Mouse (Mus musculus): ENCODE data around the gene Slc35c1. TPM values are rescaled to one million over a fixed set of nuclear protein-coding genes. Genes with fewer than 3 reads are reported as not detected.

The Slc35c1 gene
- 10 to 100 TPM; 22.7 to 23.7 TPM for total RNA-seq (2021)
- long read RNA-seq, experiment 1, transcript Slc35c1-201 (2 exons, 3,139 nt), result major isoform, 12 of 19 reads
- long read RNA-seq, experiment 1, partial matches to known transcripts, result 0 of 19 reads
- long read RNA-seq, experiment 1, other reads (novel, unspliced or antisense), result 4 of 19 reads
- long read RNA-seq, experiment 2, transcript Slc35c1-201 (2 exons, 3,139 nt), result major isoform, 8 of 19 reads
- long read RNA-seq, experiment 2, partial matches to known transcripts, result 0 of 19 reads
- long read RNA-seq, experiment 2, other reads (novel, unspliced or antisense), result 8 of 19 reads

DNA sequence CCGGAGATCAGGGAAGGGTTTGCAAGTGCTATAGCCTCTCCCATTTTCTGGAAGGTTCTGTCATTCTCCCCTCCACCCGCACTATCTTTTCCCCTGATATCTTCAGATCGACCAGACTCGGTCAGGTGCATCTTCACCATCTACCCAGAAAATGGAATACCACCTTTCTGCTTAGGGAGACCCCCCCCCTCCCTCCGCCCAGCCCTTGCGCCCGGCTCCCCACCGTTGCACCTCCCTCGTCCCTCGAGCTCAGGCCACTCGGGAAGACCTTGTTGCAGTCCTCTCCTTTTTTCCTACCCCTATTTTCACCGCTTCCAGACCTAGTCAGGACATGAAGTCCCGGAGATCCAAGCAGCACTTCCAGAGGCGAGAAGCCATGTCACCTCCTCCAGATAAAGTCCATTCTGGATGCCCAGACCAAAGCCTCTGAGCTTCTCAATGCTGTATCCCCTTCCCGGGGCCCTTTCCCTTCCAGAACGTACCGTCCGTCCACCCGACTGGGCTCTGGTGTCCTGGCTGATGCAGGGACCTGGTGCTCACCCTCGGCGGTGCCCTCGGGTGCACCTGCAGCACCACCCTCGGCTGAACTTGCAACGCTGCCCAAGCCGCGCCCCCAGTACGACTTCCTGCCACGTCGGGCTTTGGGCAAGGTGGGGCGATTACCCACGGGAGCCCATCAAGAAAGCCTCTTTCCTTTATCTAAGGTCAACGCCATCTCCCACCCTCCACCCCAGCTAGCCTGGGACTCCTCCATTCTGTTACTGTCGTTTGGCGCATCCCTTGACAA, at the start of gene Slc35c1:
Gene Slc35c1 (minus strand): TSS at position 618 of the 787 bp plus-strand sequence.
- no peak for DNase-seq (ENCODE audit: low spot score in 2 of 2)

DNA sequence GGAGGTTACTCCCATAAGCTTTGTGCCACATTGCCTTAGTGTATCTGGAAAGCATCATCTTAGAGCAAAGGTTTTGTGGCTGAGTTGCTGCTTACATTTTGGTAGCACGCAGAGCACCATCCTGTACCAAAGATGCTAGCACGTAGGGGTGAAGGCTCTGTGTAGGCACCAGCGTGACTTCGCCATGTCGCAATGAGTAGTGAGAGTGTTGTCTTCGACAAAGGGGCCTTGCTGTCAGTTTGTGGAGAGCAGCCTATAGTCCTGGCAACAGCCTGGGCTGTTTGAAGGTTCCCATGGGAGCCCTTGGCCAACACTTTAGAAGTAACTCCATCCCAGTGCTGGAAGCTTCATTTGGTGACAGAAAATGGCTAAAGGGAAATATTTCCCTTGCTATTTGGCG, 45.0 kb upstream of the Slc35c1 start:
- no peak for DNase-seq (ENCODE audit: low spot score in 2 of 2)

DNA sequence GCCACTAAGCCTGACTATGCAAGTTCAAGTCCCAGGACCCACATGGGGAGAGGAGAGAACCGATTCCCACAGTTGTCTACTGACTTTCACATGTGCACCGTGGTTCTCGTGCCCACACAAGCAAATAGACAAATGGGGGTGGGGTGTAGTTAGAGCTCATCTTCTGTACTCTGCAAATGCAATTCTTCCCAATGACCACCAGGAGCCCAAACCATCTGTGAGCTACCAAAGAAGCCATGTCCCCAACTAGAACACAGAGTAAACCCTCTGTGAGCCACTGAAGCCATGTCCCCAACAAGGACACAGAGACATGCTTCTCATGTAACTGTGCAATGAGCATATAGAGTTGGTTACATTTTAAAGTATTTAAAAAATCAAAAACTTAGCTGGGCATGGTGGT, 43.1 kb upstream of the Slc35c1 start:
- no peak for DNase-seq (ENCODE audit: low spot score in 2 of 2)

DNA sequence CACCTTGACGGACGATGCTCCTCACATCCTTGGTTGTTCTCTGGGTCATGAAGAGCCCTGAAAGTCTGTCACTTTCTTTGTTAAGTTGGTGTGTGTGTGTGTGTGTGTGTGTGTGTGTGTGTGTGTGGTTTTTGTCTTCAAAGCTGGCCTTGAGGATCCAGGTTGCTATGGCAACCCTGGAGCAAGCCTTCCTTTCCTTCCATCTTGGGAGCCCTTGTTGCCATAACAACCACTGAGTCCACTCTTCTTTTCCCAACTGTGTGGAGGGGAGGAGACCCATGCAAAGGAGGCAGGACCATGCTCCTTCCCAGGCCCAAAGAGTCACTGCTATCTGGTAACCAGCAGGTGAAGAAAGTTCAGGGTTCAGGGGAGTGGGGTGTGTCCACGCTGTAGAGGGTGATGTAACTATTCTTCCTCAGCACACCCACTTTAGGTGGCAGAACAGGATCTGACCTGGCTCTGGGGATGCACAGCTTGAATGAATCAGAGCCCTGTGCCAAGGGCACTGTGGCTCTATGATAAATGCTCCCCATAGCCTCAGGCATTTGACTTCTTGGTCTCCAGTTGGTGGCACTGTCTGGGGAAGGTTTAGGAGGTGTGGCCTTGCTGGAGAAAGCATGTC, 39.5 kb upstream of the Slc35c1 start:
- no peak for DNase-seq (ENCODE audit: low spot score in 2 of 2)

DNA sequence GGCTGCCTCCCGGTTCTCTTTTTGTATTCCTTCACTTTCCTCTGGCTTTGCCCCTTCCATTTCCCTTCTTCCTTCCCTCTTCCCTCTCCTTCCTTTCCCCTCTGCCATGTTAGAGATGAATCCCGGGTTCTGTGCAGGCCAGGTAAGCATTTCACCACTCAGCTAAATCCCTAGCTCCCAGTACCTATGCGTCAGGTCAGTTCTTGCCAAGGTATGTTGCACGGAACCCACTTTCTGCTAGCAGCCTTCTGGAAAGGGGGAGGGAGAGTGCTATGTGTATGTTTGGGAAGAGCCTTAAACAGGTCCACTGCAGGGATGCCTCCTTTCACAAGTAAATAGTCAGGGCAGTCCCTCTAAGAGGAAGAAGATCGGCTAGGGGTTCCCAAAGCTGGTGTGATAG, 36.8 kb upstream of the Slc35c1 start:
- no peak for DNase-seq (ENCODE audit: low spot score in 2 of 2)

DNA sequence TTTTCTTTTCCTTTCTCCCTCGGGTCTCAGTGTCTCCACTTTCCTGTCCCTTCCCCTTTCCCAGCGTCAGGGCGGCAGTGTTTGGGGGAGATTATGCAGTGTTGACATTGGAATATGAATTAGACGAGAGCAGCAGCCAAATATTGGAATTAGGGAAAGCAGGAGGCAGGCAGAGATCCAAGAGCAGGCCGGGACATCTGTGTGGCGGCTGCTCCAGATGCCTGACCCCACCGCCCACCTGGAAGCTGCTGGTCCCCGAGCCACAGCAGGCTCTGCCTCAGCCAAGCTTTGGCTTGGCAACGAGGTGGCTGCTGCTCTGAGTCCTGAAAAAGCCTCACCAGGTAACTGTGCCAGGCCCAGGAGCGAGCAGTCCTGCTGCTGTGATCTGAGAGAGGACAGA, 36.3 kb upstream of the Slc35c1 start:
- DNase-seq (ENCODE audit: low spot score in 2 of 2), result no peak

DNA sequence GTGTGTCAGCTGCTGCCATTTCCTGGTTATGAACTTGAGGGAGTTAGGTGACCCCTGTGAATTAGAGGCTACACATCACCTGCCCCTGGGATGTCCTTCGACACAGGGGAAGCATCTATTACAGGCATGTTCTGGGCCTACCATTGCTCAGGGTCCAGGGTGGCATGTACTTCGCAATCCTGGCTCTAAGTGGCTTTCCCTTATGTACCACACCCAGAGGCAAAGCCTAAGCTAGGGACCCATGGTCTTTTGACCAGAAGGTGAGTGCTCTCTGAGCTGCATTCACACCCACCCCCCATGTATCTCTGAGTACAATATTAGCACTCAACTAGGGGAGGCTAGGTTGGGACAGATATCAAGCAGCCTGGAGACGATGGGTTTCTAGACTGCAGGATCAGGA, 34.6 kb upstream of the Slc35c1 start:
- no peak for DNase-seq (ENCODE audit: low spot score in 2 of 2)

DNA sequence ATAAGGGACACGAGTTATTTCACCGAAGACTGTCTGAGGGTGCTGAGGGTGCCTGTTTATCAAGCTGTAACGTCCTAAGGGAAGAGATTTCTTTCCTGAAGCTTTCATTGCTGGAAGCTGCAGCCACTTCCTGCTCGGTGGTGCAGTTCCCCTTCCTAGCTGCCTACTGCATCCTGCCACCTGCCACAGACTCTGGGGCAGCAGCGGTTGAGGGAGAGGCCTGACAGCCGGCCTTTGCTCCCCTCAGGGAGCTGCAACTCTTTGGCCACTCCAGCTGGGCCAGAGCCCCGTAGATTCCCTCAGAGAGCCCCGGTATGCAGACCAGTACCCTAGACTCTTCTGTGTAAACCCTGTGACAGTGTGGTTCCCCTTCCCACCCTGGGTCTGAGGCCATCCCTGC, 34.1 kb upstream of the Slc35c1 start:
- DNase-seq (ENCODE audit: low spot score in 2 of 2), result no peak

DNA sequence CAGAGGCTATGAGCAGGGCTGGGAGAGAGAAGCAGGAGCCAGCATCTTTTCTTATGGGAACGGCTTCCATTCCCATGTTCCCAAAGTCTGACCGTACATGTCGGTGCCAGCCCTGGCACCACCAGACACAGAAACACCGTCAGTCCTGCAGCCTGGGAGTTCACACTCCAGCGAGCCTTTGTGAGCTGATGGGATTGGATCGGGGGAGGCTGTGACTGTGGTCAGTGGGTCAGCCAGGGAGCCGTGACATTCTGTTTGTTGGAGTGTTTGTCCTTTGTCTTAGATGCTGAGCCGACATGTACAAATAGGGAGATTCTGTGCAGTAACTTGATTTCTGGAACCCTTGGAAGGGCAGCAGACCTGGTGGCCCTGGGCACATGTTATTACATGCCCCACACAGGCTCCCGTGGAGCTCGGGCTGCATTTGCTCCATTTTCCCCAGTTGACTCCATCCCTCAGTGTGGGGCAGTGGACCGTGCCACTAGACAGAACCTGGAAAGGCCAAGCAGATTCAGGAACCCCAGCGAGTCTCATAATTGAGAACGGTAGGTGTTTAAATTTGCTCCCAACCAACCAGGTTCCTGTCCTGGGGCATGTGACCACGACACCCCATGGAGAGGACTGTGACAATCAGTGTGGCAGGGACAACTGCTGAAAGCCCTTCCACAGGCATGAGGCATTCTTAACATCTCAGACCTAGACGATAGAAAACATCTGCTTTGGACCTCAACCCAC, 33.5 kb upstream of the Slc35c1 start:
- DNase-seq (ENCODE audit: low spot score in 2 of 2), result no peak

DNA sequence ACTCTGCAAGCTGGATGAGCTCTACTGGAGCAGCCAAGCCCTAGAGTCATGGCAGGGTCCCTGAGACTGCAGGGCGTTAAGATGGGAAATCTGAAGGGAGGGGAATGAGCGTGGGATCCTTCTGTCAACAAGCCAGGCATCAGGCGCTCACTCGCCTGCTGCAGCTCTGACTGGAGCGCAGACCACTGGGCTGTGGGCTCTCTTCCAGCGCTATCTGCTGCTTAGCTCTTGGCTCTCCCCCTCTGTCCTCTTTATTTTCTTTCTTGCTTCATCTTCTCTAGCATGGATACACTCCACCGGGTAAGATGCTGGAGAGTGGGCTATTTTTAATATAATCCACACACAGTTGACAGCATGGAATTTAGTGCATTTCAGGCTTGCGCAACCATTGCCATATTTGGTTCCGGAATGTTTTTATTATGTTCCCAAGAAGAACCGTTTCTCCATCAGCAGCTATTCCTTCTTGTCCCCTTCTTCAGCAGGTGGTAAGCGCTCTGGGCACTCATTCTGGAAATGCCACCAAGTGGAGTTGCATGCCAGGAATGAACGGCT, 31.7 kb upstream of the Slc35c1 start:
- DNase-seq (ENCODE audit: low spot score in 2 of 2), result no peak

DNA sequence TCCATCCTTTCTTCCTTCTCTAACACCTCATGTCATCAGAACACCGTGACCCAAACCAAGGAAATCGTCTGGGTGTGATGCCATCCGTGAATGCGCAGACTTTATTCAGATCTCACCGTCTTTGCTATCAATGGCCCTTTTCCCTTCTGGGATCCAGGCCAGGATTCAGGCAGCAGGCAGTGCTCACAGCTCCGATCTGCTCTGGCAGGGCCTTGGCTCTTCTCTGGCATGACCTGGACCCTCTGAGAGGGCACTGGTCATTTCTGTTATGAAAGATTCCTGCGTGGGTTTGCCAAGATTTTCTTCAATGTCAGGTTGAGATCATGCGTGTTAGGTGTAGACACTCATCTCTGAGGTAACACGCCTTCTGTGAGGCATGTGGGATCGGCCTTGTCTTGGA, 30.2 kb upstream of the Slc35c1 start:
- no peak for DNase-seq (ENCODE audit: low spot score in 2 of 2)

DNA sequence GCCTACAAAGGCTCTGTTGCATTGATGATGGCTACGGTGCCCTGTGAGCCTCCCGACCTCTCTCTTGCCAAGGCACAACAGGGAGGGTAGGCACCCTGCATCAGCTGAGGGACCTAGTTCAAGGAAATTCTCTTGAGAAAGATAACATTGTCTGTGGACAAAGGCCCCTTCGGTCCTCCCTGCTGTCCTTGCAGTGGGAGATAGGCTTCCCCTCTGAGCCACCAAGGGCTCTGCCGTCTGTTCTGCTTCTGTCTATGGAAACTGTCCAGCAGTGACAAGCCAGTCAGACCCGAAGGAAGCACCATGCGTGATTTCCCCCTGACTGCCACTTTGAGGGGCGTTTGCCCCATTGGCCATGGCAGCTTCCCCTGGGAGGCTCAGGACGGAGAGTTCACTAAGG, 27.5 kb upstream of the Slc35c1 start:
- DNase-seq (ENCODE audit: low spot score in 2 of 2), result no peak

DNA sequence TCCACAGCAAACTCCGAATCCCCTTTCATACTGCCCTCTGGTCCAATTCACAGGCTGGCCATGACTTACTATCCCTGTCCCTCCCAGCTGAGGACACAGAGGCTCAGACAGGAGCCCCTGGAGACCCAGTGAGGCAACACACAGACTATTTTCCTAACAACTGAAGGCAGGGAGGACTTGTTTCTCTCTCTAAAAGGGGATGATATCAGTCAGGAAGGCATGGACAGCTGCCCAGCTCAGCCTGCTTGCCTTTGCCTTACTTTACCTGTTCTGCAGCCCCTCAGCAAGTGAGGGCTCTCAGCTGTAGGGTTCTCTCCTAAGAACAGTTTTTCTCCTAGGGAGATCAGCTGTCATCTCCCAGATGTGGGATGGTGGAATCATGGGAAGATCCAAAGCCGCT, 26.6 kb upstream of the Slc35c1 start:
- DNase-seq (ENCODE audit: low spot score in 2 of 2), result no peak

DNA sequence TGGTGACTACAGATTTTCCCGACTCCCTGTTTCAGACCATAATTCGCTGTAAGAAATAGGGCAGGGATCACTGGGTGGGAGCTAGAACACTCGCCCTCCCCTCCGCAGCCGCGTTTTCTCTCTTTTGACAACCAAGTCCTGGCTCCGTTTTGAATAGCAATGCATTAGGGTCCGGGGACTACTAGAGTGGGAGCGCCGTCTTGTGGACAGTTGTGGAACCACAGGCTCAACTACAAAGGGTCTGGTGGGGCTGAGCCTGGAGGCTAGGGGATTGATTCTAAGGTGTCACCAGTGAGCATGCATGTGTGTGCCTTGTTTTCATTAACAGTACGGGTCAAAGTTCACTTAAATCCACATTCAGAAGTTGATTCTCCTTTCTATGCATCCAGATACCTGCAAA, 26.1 kb upstream of the Slc35c1 start:
- DNase-seq (ENCODE audit: low spot score in 2 of 2), result peak; percentile 38 to 66

DNA sequence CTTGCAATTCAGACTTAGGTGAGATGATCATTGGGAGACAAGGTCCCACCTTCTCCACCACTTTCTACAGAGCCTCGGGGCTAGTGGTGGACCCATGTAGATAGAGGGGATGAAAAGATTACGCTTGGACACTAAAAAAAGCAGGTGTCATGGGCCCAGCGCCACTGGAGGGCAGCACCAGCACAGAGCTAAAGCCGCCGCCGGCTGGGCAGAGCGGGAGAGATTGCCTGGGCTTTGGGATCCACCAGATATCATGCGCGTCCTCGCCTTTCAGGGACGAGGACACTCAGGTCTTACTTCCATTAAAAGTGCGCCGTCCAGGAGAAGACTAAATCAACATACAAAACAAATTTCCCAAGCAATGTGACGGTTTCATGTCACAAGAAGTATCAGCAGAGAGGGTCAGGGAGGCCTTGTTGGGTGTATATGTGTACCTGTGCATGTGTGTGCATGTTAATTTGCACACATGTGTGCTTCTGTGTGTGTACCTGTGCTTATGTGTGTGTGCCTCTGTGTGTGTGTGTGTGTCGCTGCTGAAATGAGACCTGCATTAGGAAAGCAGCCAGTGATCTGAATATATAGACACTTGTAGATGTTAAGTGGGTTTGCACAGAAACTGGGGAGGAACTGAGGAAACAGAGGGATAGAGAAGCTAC, 25.4 kb upstream of the Slc35c1 start:
- DNase-seq (ENCODE audit: low spot score in 2 of 2), result peak; percentile 53 to 58

DNA sequence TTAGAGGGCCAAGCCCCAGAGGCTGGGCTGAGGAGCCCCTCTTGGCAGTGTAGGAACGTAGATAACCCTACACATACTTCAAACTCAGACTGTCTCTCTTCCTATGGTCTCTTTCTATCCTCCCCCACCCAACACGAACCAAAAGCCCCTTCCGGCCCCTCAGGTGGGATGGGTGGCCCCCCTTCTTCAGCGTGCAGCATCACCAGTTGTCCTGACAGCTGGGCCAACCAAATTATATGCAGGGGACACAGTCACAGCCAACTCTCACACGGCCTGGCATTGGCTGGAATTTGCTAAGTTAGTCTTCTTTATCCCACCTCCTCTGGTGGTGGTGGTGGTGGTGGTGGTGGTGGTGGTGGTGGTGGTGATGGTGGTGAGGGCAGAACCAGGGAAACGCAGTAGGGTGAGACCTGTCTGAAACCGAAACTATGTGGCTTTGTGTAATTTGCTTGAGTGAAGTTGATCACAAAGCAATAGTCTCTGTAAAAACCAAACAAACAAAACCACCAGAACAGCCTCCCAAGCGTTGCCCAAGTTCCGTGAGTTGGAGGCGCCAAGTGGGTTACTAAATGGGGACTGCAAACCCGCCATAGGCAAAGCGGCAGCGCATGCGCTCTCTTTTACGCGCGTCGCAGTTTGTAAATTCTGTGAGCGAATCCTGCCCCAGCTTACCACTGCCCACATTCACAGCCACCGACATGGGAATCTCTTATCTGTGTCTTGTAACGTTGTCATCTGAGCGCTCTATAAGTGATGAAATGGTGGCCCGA, 24.1 kb upstream of the Slc35c1 start:
- DNase-seq (ENCODE audit: low spot score in 2 of 2), result no peak

DNA sequence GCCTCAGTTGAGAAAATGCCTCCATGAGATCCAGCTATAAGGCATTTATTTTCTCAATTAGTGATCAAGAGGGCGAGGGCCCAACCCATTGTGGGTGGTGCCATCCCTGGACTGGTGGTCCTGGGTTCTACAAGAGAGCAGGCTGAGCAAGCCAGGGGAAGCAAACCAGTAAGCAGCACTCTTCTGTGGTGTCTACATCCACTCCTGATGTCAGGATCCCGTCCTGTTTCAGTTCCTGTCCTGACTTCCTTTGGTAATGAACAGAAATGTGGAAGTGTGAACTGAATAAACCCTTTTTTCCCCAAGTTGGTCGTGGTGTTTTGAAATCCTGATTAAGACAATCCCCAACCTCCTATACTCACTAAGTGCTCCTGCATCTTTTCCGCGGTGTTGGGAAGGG, 23.2 kb upstream of the Slc35c1 start:
- no peak for DNase-seq (ENCODE audit: low spot score in 2 of 2)

DNA sequence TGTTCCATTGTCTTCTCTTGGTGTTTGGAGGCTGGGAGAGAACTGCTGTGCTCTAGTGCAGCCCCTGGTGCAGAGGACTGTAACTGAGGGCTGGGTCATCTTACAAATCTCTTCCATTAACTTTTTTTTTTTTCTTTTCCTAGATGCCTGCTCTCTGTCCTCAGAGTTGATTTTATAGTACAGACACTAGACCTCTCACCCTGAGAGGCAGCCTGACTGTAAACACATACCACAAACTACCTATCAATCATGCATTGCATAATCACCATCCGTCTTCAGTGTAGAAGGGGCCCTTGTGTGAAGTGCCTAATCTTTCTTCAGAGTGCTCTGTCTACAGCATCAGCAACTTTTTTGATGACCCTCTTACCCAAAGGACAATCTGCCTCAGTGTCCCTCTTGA, 22.2 kb upstream of the Slc35c1 start:
- DNase-seq (ENCODE audit: low spot score in 2 of 2), result no peak

DNA sequence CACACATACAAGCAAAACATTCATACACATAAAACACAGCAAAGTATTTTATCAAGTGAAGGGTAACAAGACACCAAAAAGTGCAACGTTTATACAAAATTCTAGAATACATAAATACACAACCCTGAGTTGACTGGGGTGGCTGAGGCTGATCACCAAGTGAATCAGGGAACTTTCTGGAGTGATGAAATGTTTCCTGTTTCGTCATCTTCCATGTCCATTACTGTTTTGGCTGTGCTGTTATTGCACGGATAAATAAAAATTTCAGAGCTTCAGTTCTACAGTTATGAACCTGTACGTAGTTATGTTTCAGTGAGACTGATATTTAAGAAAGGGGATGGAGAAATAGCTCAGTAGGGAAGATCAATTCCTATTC, 18.0 kb upstream of the Slc35c1 start:
- DNase-seq (ENCODE audit: low spot score in 2 of 2), result no peak

DNA sequence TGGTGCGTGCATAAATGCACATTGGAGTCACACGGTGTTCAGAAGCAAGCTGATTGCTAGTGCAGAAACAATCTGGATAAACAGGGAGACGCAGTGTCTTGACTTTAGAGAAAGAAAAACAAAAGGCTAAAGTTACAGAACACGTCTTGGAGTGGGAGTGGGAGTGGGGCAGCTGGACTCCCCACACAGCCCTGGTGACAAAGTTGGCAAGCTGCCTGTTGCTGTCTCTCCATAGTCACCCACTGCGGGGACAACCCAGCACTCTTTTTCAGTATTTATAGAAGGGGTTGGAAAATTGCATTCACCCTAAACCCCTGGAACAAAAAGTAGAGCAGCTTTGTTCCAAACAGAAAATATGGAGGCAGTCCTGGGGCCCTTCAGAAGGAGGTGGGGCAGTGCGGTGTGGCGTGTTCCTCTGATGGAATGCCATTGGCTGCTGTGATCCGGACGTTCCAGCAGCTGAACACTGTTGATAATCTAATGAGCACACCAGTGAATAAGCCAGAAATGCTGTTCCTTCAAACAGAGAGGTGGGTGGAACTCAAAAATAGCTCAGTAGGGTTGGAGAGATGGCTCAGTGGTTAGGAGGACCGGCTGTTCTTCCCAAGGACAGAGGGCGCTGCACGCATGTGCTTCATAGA, 17.5 kb upstream of the Slc35c1 start:
- DNase-seq (ENCODE audit: low spot score in 2 of 2), result no peak
